Mouse (Mus musculus): ENCODE measurements at regions not wholly inside any gene's neighbourhood (a gene's known extent, or its start where the extent isn't known, plus 50 kb on each side); places are given as distances from the start of the nearest gene placed in this dataset.

DNA sequence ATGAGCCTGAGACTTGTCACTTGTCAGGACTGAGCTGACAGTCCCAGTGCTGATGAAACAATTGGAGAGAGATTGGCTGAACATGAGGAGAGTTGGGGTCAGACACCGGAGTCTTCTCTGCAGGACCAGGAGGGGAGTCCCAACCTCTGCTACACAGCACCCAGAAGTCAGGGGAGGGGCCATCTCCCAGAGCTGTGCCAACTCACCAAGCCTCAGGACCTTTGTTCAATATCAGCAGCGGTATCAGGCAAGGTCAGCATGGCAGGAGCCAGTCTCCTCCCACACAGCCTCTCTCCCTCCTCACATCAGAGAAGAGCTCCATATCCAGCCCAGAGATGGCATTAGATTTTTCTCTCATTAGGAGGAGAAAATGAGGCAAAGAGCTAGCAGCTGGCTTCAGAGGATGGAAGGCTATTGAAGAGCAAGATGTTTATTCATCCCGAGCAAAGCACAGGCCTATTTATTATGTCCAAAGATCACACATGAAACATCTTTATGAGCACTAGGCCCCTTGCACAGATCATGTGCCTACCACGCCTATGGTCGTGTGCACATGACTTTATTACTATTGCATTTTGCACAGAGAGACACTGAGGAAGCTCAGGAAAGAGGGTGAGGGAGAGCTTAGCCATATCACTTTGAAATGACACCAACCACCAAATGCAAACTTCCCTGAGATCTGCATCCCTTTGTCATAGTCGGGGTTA lies 532.9 kb downstream of the Tshz3 start:
- TF ChIP-seq CTCF (IDR thresholded peaks at IDR 0.05; ENCODE audit: borderline replicate concordance, insufficient read depth, low read length) (no peak), POLR2A (IDR thresholded peaks at IDR 0.05; ENCODE audit: low read depth, low read length) (no peak)

Measured in embryonic fibroblast, embryonic 13.5 days (primary cell).